In genomic region chrX:47307140-47307539, GRCm38 (mm10) we compare ENCODE assay signal across 25 mouse cellular contexts.
A peak's percentile ranks its signal among the peaks of the same experiment; 100 is the strongest.
DNase-seq lines count a peak whose midpoint lies in the region; ATAC-seq and TF ChIP-seq lines count a peak whose summit lies in the region.
"Had no signal": no experiment of that assay in that cellular context is flagged by ENCODE, and none has a peak within 500 bp of the region (broad histone marks: within the 10 kb centered on the region; RNA-seq: fewer than 3 reads in every experiment).

No protein-coding gene starts in this region.

- H3K27me3 ChIP-seq in limb, embryonic 14.5 days (ENCODE audit: control insufficient read depth, insufficient read depth, low read length), result no peaks in the 10 kb centered on the region
- H3K27me3 ChIP-seq in limb, embryonic 10.5 days (ENCODE audit: low read depth, poor library complexity, severe bottlenecking), result no peaks in the 10 kb centered on the region
- no peaks in the 10 kb centered on the region for H3K27me3 ChIP-seq in stomach, embryonic 14.5 days (ENCODE audit: control insufficient read depth, insufficient read depth, low read length)
- H3K27me3 ChIP-seq in stomach, postnatal 0 days (ENCODE audit: control insufficient read depth, insufficient read depth, low read length), result no peaks in the 10 kb centered on the region
- H3K27me3 ChIP-seq: CH12.LX; embryonic facial prominence, embryonic 12.5 days; forebrain, embryonic 12.5 days had no signal

- no peaks in the 10 kb centered on the region for H3K4me1 ChIP-seq in limb, embryonic 14.5 days (ENCODE audit: control insufficient read depth, insufficient read depth, low read length)
- no peaks in the 10 kb centered on the region for H3K4me1 ChIP-seq in limb, embryonic 10.5 days
- no peaks in the 10 kb centered on the region for H3K4me1 ChIP-seq in stomach, embryonic 14.5 days (ENCODE audit: control insufficient read depth, insufficient read depth, low read length)
- no peaks in the 10 kb centered on the region for H3K4me1 ChIP-seq in stomach, postnatal 0 days (replicated peaks; ENCODE audit: control insufficient read depth, insufficient read depth)
- H3K4me1 ChIP-seq: embryonic facial prominence, embryonic 10.5 days; embryonic facial prominence, embryonic 12.5 days; forebrain, embryonic 10.5 days; forebrain, embryonic 12.5 days had no signal

- 65% methylated on average over 2 of the region's 2 CpGs for WGBS in limb, embryonic 14.5 days
- WGBS in limb, embryonic 10.5 days, result 90% methylated on average over 2 of the region's 2 CpGs
- 48% methylated on average over 2 of the region's 2 CpGs for WGBS in stomach, embryonic 14.5 days
- 40% methylated on average over 2 of the region's 2 CpGs for WGBS in stomach, postnatal 0 days

- no peak for TF ChIP-seq POLR2A in limb, embryonic 14.5 days (IDR thresholded peaks at IDR 0.05; ENCODE audit: borderline replicate concordance, extremely low read depth, insufficient read depth, insufficient read length)

- H3K27ac ChIP-seq in limb, embryonic 14.5 days (replicated peaks; ENCODE audit: low read depth, low read length), result no peak overlapping the region
- no peak overlapping the region for H3K27ac ChIP-seq in limb, embryonic 10.5 days
- H3K27ac ChIP-seq in stomach, embryonic 14.5 days (ENCODE audit: low read length), result 0 out of 2 replicates have a peak overlapping the region, but pooled peaks have one; percentile 66
- H3K27ac ChIP-seq in stomach, postnatal 0 days (replicated peaks), result no peak overlapping the region
- H3K27ac ChIP-seq: embryonic facial prominence, embryonic 10.5 days; embryonic facial prominence, embryonic 12.5 days; forebrain, embryonic 10.5 days; forebrain, embryonic 12.5 days had no signal

- H3K9me3 ChIP-seq in limb, embryonic 14.5 days (ENCODE audit: control insufficient read depth, low read length), result no peaks in the 10 kb centered on the region
- no peaks in the 10 kb centered on the region for H3K9me3 ChIP-seq in limb, embryonic 10.5 days (replicated peaks)
- no peaks in the 10 kb centered on the region for H3K9me3 ChIP-seq in stomach, embryonic 14.5 days (ENCODE audit: control insufficient read depth, low read depth, low read length)
- H3K9me3 ChIP-seq in stomach, postnatal 0 days (ENCODE audit: control insufficient read depth, low read length), result no peaks in the 10 kb centered on the region
- H3K9me3 ChIP-seq: embryonic facial prominence, embryonic 10.5 days; embryonic facial prominence, embryonic 12.5 days; forebrain, embryonic 10.5 days; forebrain, embryonic 12.5 days; G1E had no signal

- peak; percentile 26 for DNase-seq in limb, embryonic 14.5 days (ENCODE audit: low spot score)
- DNase-seq in limb, embryonic 10.5 days (ENCODE audit: low spot score), result no peak
- no peak for DNase-seq in stomach, postnatal 0 days (ENCODE audit: low spot score)
- DNase-seq: adrenal gland, adult 8-10 months; adrenal gland, postnatal 14 days; adrenal gland, postnatal 36 days; B cell, adult 2 months; cerebellum, adult 11-12 months; cerebellum, adult 2 months; cerebellum, adult 9-10 months; cerebellum, postnatal 10 days; cerebellum, postnatal 25 days had no signal

- ATAC-seq in limb, embryonic 14.5 days (ENCODE audit: low FRiP score, low read depth), result no peak
- ATAC-seq in stomach, embryonic 14.5 days (ENCODE audit: insufficient number of reproducible peaks, insufficient read depth, low FRiP score, low read depth), result peak; percentile 42; the same call in 1 of the 2 replicates
- no peak for ATAC-seq in stomach, postnatal 0 days (ENCODE audit: low FRiP score, low TSS enrichment)
- ATAC-seq in erythroid progenitor cell, adult 5-6 weeks (replicated peaks; ENCODE audit: low FRiP score, poor library complexity, severe bottlenecking), result no peak
- ATAC-seq: activated CD4-positive, CD25-positive, alpha-beta regulatory T cell, adult 4 months; CD4-positive, CD25-positive, alpha-beta regulatory T cell, adult 4 months; forebrain, embryonic 14.5 days; forebrain, embryonic 16.5 days; Patski had no signal

- H3K36me3 ChIP-seq in limb, embryonic 14.5 days (ENCODE audit: control insufficient read depth, insufficient read depth, low read length), result no peaks in the 10 kb centered on the region
- no peaks in the 10 kb centered on the region for H3K36me3 ChIP-seq in limb, embryonic 10.5 days
- H3K36me3 ChIP-seq in stomach, embryonic 14.5 days (ENCODE audit: control insufficient read depth, insufficient read depth, low read length), result no peaks in the 10 kb centered on the region
- no peaks in the 10 kb centered on the region for H3K36me3 ChIP-seq in stomach, postnatal 0 days (ENCODE audit: control insufficient read depth, insufficient read depth, low read length)
- H3K36me3 ChIP-seq: embryonic facial prominence, embryonic 10.5 days; embryonic facial prominence, embryonic 12.5 days; forebrain, embryonic 10.5 days; forebrain, embryonic 12.5 days; G1E had no signal

- TF ChIP-seq EP300 in stomach, postnatal 0 days (optimal IDR thresholded peaks at IDR 0.05), result no peak

- H3K4me3 ChIP-seq in limb, embryonic 14.5 days (replicated peaks; ENCODE audit: low read length), result no peak overlapping the region
- H3K4me3 ChIP-seq in limb, embryonic 10.5 days, result no peak overlapping the region
- H3K4me3 ChIP-seq in stomach, embryonic 14.5 days (ENCODE audit: low read depth, low read length), result no peak overlapping the region
- no peak overlapping the region for H3K4me3 ChIP-seq in stomach, postnatal 0 days (ENCODE audit: low read depth, low read length)
- H3K4me3 ChIP-seq: embryonic facial prominence, embryonic 10.5 days; embryonic facial prominence, embryonic 12.5 days; forebrain, embryonic 10.5 days; forebrain, embryonic 12.5 days had no signal

- no peak for TF ChIP-seq CTCF in stomach, postnatal 0 days (IDR thresholded peaks at IDR 0.05; ENCODE audit: low read depth)

- no peak overlapping the region for H3K9ac ChIP-seq in limb, embryonic 14.5 days (ENCODE audit: low read depth, low read length, severe bottlenecking)
- no peak overlapping the region for H3K9ac ChIP-seq in stomach, embryonic 14.5 days (replicated peaks; ENCODE audit: low read depth, low read length)
- H3K9ac ChIP-seq in stomach, postnatal 0 days (ENCODE audit: low read length), result no peak overlapping the region
- H3K9ac ChIP-seq: embryonic facial prominence, embryonic 12.5 days; forebrain, embryonic 12.5 days had no signal

- H3K4me2 ChIP-seq in limb, embryonic 14.5 days (replicated peaks; ENCODE audit: low read depth, low read length, severe bottlenecking), result no peak overlapping the region
- H3K4me2 ChIP-seq in stomach, embryonic 14.5 days (replicated peaks; ENCODE audit: low read depth, low read length), result no peak overlapping the region
- no peak overlapping the region for H3K4me2 ChIP-seq in stomach, postnatal 0 days (replicated peaks; ENCODE audit: low read depth)
- H3K4me2 ChIP-seq: embryonic facial prominence, embryonic 12.5 days; forebrain, embryonic 12.5 days had no signal
